Mouse (Mus musculus) ES-E14 (cell line): ENCODE data around the gene Fads1.

ENCODE experiments used
- CHD2 ChIP-seq: IDR thresholded peaks from 2 replicates; pipeline ENCODE4 v1.6.1; 2014; ENCODE audit warnings: mild to moderate bottlenecking, low read depth, low read length, inconsistent platforms
- HCFC1 ChIP-seq: IDR thresholded peaks from 2 replicates; pipeline ENCODE4 v1.6.1; 2012; ENCODE audit warnings: low read length, inconsistent platforms, borderline replicate concordance; ENCODE audit not compliant: insufficient read depth
- MAFK ChIP-seq: IDR thresholded peaks from 2 replicates; pipeline ENCODE4 v1.6.1; 2014; ENCODE audit warnings: mild to moderate bottlenecking, low read depth, low read length, inconsistent platforms; ENCODE audit not compliant: insufficient read depth
- ZC3H11A ChIP-seq: IDR thresholded peaks from 2 replicates; pipeline ENCODE4 v1.6.1; 2012; ENCODE audit warnings: low read depth, mild to moderate bottlenecking, inconsistent platforms, low read length, borderline replicate concordance
- ZNF384 ChIP-seq: IDR thresholded peaks from 2 replicates; pipeline ENCODE4 v1.6.1; 2012; ENCODE audit warnings: low read depth, low read length, inconsistent platforms

DNA sequence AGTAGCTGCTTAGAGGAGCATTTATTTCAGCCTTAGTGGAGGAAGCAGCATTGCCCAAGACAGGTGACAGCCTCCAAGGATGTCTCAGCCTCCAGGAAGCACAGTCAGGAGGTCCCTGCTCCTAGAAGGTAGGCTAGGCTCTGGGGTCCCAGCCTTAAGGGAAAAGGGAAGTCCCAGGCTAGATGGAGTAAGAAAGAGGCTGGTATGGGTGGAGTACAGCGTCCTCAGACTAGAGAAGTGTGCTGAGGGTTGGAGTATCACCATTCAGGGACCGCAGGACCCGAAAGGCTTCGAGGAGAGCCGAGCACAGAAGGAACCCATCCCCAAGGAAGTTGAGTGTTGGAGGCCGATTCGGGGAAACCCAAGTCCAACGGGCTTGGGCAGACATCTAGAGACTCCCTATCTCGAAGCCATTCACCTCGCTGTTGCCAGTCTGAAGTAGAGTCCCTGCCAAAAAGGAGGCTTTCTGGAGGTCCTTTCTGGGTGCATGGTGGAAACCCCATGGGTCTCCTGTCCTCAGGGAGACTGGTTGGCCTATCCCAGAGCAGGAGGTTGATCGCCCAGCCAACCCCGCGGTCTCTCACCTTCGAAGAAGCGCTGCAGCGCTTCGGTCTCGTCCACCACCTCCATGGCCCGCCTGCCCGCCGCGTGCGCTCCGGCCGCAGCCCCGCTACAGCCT, 57.4 kb downstream of the Fads1 start:
- TF ChIP-seq MAFK (no peak), ZNF384 (no peak), ZC3H11A (no peak), CHD2 (no peak), HCFC1 (no peak)
